Mouse (Mus musculus): ENCODE results near the gene Agbl2.

Agbl2 gene

GRCm38 (mm10) chr2:90871180-90871961, 88.8 kb downstream of the Agbl2 start:
- no peak for DNase-seq (ENCODE audit: low spot score)

- DNase-seq (ENCODE audit: low spot score): no peak
These were observed 91.5 kb downstream of the Agbl2 start for GRCm38 (mm10) chr2:90874025-90874424.

- DNase-seq (ENCODE audit: low spot score): no peak
These were observed 92.7 kb downstream of the Agbl2 start for GRCm38 (mm10) chr2:90875239-90875638.

- no peak for DNase-seq (ENCODE audit: low spot score)
These were observed 95.2 kb downstream of the Agbl2 start for GRCm38 (mm10) chr2:90877584-90878259.

GRCm38 (mm10) chr2:90879419-90879818, 96.9 kb downstream of the Agbl2 start:
- DNase-seq (ENCODE audit: low spot score): no peak

GRCm38 (mm10) chr2:90880144-90880785, 97.7 kb downstream of the Agbl2 start:
- no peak for DNase-seq (ENCODE audit: low spot score)

- no peak for DNase-seq (ENCODE audit: low spot score)
These were observed 99.3 kb downstream of the Agbl2 start for GRCm38 (mm10) chr2:90881824-90882223.
